ENCODE assay signal across 14 mouse cellular contexts in genomic region chr10:121703619-121704018, GRCm38 (mm10). TPM values are rescaled to one million over a fixed set of nuclear protein-coding genes. Genes with fewer than 3 reads are reported as not detected.
DNase-seq lines count a peak whose midpoint lies in the region; ATAC-seq and TF ChIP-seq lines count a peak whose summit lies in the region.
"Had no signal": no experiment of that assay in that cellular context is flagged by ENCODE, and none has a peak within 500 bp of the region (broad histone marks: within the 10 kb centered on the region; RNA-seq: fewer than 3 reads in every experiment).

No protein-coding gene starts in this region.

- no peaks in the 10 kb centered on the region for H3K36me3 ChIP-seq in heart, adult 2 months (ENCODE audit: control insufficient read depth, insufficient read depth, low read length)
- H3K36me3 ChIP-seq in heart, embryonic 10.5 days = no peaks in the 10 kb centered on the region
- no peaks in the 10 kb centered on the region for H3K36me3 ChIP-seq in lung, postnatal 0 days (ENCODE audit: insufficient read depth, low read length)
- H3K36me3 ChIP-seq: forebrain, embryonic 15.5 days had no signal

- no peak for TF ChIP-seq CTCF in heart, adult 2 months (IDR thresholded peaks at IDR 0.05)
- no peak for TF ChIP-seq CTCF in lung, postnatal 0 days (IDR thresholded peaks at IDR 0.05)

- peaks cover 5% of the 10 kb centered on the region for H3K4me1 ChIP-seq in heart, adult 2 months (ENCODE audit: control insufficient read depth, insufficient read depth, low read length)
- no peaks in the 10 kb centered on the region for H3K4me1 ChIP-seq in heart, embryonic 10.5 days
- H3K4me1 ChIP-seq in lung, postnatal 0 days (ENCODE audit: insufficient read depth, low read depth, low read length) = no peaks in the 10 kb centered on the region
- H3K4me1 ChIP-seq: forebrain, embryonic 15.5 days had no signal

- intact Hi-C loops in heart, adult 2 months (cut with DNase I) = loop anchor here (5.0 kb wide), 1 partner anchor 134 kb away; no protein-coding TSS in a partner anchor

- WGBS in heart, adult 2 months = 40% methylated on average over 6 of the region's 6 CpGs
- 80% methylated on average over 6 of the region's 6 CpGs for WGBS in heart, embryonic 10.5 days
- 58% methylated on average over 6 of the region's 6 CpGs for WGBS in lung, postnatal 0 days

- no peak overlapping the region for H3K27ac ChIP-seq in heart, adult 2 months
- no peak overlapping the region for H3K27ac ChIP-seq in heart, embryonic 10.5 days
- H3K27ac ChIP-seq in lung, postnatal 0 days (ENCODE audit: low read length) = no peak overlapping the region
- H3K27ac ChIP-seq: forebrain, embryonic 15.5 days; hindbrain, embryonic 14.5 days; macrophage had no signal

- peak; percentile 80 for ATAC-seq in lung, postnatal 0 days
- no peak for ATAC-seq in cerebellum, adult (ENCODE audit: insufficient number of reproducible peaks, low FRiP score, low TSS enrichment)
- no peak for ATAC-seq in inflammation-experienced regulatory T-cells, adult 6 months
- ATAC-seq: forebrain, embryonic 15.5 days had no signal

- H3K79me2 ChIP-seq in heart, adult 2 months (replicated peaks; ENCODE audit: control insufficient read depth, insufficient read depth, low read length) = no peaks in the 10 kb centered on the region

- no peak for TF ChIP-seq POLR2A in heart, adult 2 months (IDR thresholded peaks at IDR 0.05; ENCODE audit: insufficient read depth, low read depth, low read length)

- no peak overlapping the region for H3K4me3 ChIP-seq in heart, adult 2 months
- H3K4me3 ChIP-seq in heart, embryonic 10.5 days = no peak overlapping the region
- no peak overlapping the region for H3K4me3 ChIP-seq in lung, postnatal 0 days (ENCODE audit: low read depth, low read length)
- H3K4me3 ChIP-seq: forebrain, embryonic 15.5 days; myocyte had no signal

- no peak overlapping the region for H3K4me2 ChIP-seq in lung, postnatal 0 days (replicated peaks; ENCODE audit: low read depth, low read length)
- H3K4me2 ChIP-seq: forebrain, embryonic 15.5 days; hindbrain, embryonic 14.5 days had no signal

- no peak overlapping the region for H3K9ac ChIP-seq in heart, adult 2 months (ENCODE audit: low read depth, low read length)
- no peak overlapping the region for H3K9ac ChIP-seq in lung, postnatal 0 days (replicated peaks; ENCODE audit: low read depth)
- H3K9ac ChIP-seq: forebrain, embryonic 15.5 days; hindbrain, embryonic 14.5 days had no signal

- 0 out of 2 replicates have a peak, but pooled peaks have one; percentile 43 for TF ChIP-seq EP300 in heart, adult 2 months (IDR thresholded peaks at IDR 0.05; ENCODE audit: insufficient read depth, low read depth, low read length)
- no peak for TF ChIP-seq EP300 in lung, postnatal 0 days (IDR thresholded peaks at IDR 0.05)

- H3K9me3 ChIP-seq in heart, embryonic 10.5 days = no peaks in the 10 kb centered on the region
- no peaks in the 10 kb centered on the region for H3K9me3 ChIP-seq in lung, postnatal 0 days (ENCODE audit: low read length)
- H3K9me3 ChIP-seq: forebrain, embryonic 15.5 days had no signal

- no peaks in the 10 kb centered on the region for H3K27me3 ChIP-seq in heart, adult 2 months (ENCODE audit: control insufficient read depth, insufficient read depth, low read length)
- H3K27me3 ChIP-seq in heart, embryonic 10.5 days (ENCODE audit: insufficient read depth, poor library complexity, severe bottlenecking) = no peaks in the 10 kb centered on the region
- H3K27me3 ChIP-seq in lung, postnatal 0 days (replicated peaks; ENCODE audit: insufficient read depth, low read length) = no peaks in the 10 kb centered on the region
- H3K27me3 ChIP-seq: forebrain, embryonic 15.5 days had no signal

- DNase-seq in heart, adult 2 months = peak; percentile 46 to 74
- no peak for DNase-seq in heart, embryonic 10.5 days (ENCODE audit: low spot score)
- peak; percentile 40 for DNase-seq in adrenal gland, postnatal 14 days
- peak; percentile 77 for DNase-seq in gastrocnemius, postnatal 25 days
- peak; percentile 87 for DNase-seq in lung, postnatal 0 days (ENCODE audit: low spot score)
- DNase-seq in layer of hippocampus, postnatal 10 days (ENCODE audit: low spot score in 2 of 2) = no peak
- DNase-seq: kidney, postnatal 14 days; retina, postnatal 1 day had no signal

RNA-seq across cellular contexts. Expression of gene BC048403, which starts 36.1 kb away (rescaled TPM):
- 1 to 10 TPM; 2.0 to 2.2 TPM for total RNA-seq in heart, adult 2 months (2021)
- polyA plus RNA-seq in heart, adult 2 months (2012; rRNA removed) = 1.9 and 2.8 TPM in 2 replicates
- 3.1 and 3.9 TPM in 2 replicates for polyA plus RNA-seq in heart, embryonic 10.5 days (2016; fragmentation: Nextera tagmentation; extraction: Ambion mirVana)
- 8.5 and 9.0 TPM in 2 replicates for total RNA-seq in adrenal gland, postnatal 14 days (2021)
- 1 to 10 TPM in 1 of 2 experiments, under 1 TPM in 1; 0.86 to 1.5 TPM for total RNA-seq in gastrocnemius, postnatal 25 days (2021)
- polyA plus RNA-seq in lung, postnatal 0 days (2015; fragmentation: Nextera tagmentation; extraction: Ambion mirVana) = 2.5 and 3.0 TPM in 2 replicates
- total RNA-seq in layer of hippocampus, postnatal 10 days (2021) = 1 to 10 TPM; 6.8 to 8.0 TPM
- polyA plus RNA-seq in inflammation-experienced regulatory T-cells, adult 6 months (2017; shearing (Covaris generic)) = 1 to 10 TPM; 2.8 to 4.6 (median 4.5) TPM

Comparison
In these comparisons a context has a peak if more than half of its experiments do, and no peak if none do; other contexts are left out.
1. DNase-seq: peak in heart, adult 2 months (2 of 2), adrenal gland, postnatal 14 days (single experiment), gastrocnemius, postnatal 25 days (single experiment) and lung, postnatal 0 days (single experiment); none in heart, embryonic 10.5 days (single experiment) and layer of hippocampus, postnatal 10 days (0 of 2).